Mouse (Mus musculus) ES-E14 (cell line): ENCODE data around the gene Rab30.

ENCODE experiments used
- MAFK ChIP-seq: IDR thresholded peaks from 2 replicates; pipeline ENCODE4 v1.6.1; 2014; ENCODE audit warnings: mild to moderate bottlenecking, low read depth, low read length, inconsistent platforms; ENCODE audit not compliant: insufficient read depth
- ZC3H11A ChIP-seq: IDR thresholded peaks from 2 replicates; pipeline ENCODE4 v1.6.1; 2012; ENCODE audit warnings: low read depth, mild to moderate bottlenecking, inconsistent platforms, low read length, borderline replicate concordance
- ZNF384 ChIP-seq: IDR thresholded peaks from 2 replicates; pipeline ENCODE4 v1.6.1; 2012; ENCODE audit warnings: low read depth, low read length, inconsistent platforms

DNA sequence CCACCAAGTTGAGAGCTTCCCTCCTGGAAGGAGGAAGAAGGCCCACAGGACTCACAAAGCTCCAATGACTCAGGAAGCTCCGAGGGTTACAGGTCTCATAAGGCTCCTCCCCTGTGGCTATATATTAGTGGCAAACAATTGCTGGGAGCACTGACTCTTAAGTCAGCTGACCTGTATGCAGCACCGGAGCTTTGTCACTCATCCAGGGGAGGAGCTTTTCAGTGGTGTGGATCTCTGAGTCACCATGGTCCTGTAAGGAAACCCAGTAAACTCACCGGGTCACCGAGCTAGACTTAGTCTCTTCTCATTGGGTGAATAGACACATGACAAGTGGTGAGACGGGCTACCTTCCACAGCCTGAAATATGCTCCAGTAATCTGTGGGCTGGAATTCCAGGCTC is 42.6 kb upstream of the Rab30 start:
- TF ChIP-seq MAFK: no peak
- TF ChIP-seq ZC3H11A: no peak
- no peak for TF ChIP-seq ZNF384
